Mouse (Mus musculus): Measurements from ENCODE around the gene Chst7.

The Chst7 gene

GRCm38 (mm10) chrX:20059381-20059971, at the start of gene Chst7:
Gene Chst7 (plus strand): TSS chrX:20059560.
- peak; percentile 57 for DNase-seq (ENCODE audit: low read depth, low spot score)

GRCm38 (mm10) chrX:20012211-20012610, 47.1 kb upstream of the Chst7 start:
- no peak for DNase-seq (ENCODE audit: low read depth, low spot score)

- DNase-seq (ENCODE audit: low read depth, low spot score) = peak; percentile 0
These were observed 38.4 kb upstream of the Chst7 start for GRCm38 (mm10) chrX:20020942-20021341.

GRCm38 (mm10) chrX:20060096-20060768, 872 bp downstream of the Chst7 start:
- DNase-seq (ENCODE audit: low read depth, low spot score) = no peak

GRCm38 (mm10) chrX:20060769-20061315, 1.5 kb downstream of the Chst7 start:
- no peak for DNase-seq (ENCODE audit: low read depth, low spot score)

GRCm38 (mm10) chrX:20061764-20062480, 2.6 kb downstream of the Chst7 start:
- no peak for DNase-seq (ENCODE audit: low read depth, low spot score)

- DNase-seq (ENCODE audit: low read depth, low spot score) = no peak
These were observed 7.3 kb downstream of the Chst7 start for GRCm38 (mm10) chrX:20066636-20067035.

GRCm38 (mm10) chrX:20070196-20070595, 10.8 kb downstream of the Chst7 start:
- DNase-seq (ENCODE audit: low read depth, low spot score) = no peak

GRCm38 (mm10) chrX:20117717-20118116, 58.4 kb downstream of the Chst7 start:
- DNase-seq (ENCODE audit: low read depth, low spot score) = no peak

- no peak for DNase-seq (ENCODE audit: low read depth, low spot score)
These were observed 66.1 kb downstream of the Chst7 start for GRCm38 (mm10) chrX:20125481-20125880.

GRCm38 (mm10) chrX:20128951-20129350, 69.6 kb downstream of the Chst7 start:
- DNase-seq (ENCODE audit: low read depth, low spot score) = no peak

GRCm38 (mm10) chrX:20129466-20129865, 70.1 kb downstream of the Chst7 start:
- DNase-seq (ENCODE audit: low read depth, low spot score) = peak; percentile 7
